ENCODE assay signal across 8 mouse cellular contexts in genomic region chr15:102103371-102103946, GRCm38 (mm10). TPM values are rescaled to one million over a fixed set of nuclear protein-coding genes. Genes with fewer than 3 reads are reported as not detected.
A peak's percentile ranks its signal among the peaks of the same experiment; 100 is the strongest.
DNase-seq lines count a peak whose midpoint lies in the region; ATAC-seq and TF ChIP-seq lines count a peak whose summit lies in the region.

No protein-coding gene starts in this region.

- H3K27me3 ChIP-seq in forebrain, embryonic 14.5 days (replicated peaks; ENCODE audit: control insufficient read depth, insufficient read depth, low read length): peaks cover 30% of the 10 kb centered on the region
- H3K27me3 ChIP-seq in hindbrain, embryonic 16.5 days (replicated peaks; ENCODE audit: control insufficient read depth, insufficient read depth, low read length): peaks cover 14% of the 10 kb centered on the region
- no peaks in the 10 kb centered on the region for H3K27me3 ChIP-seq in small intestine, adult 2 months (ENCODE audit: control insufficient read depth, insufficient read depth, low read length)

- 0 out of 2 replicates have a peak overlapping the region, but pooled peaks have one; percentile 35 for H3K27ac ChIP-seq in forebrain, embryonic 14.5 days (ENCODE audit: low read depth, low read length)
- peak overlapping the region; percentile 74 for H3K27ac ChIP-seq in hindbrain, embryonic 16.5 days (ENCODE audit: low read depth, low read length)
- peak overlapping the region; percentile 93 for H3K27ac ChIP-seq in small intestine, adult 2 months (ENCODE audit: insufficient read depth, low read depth, low read length)

- no peak overlapping the region for H3K4me3 ChIP-seq in forebrain, embryonic 14.5 days (ENCODE audit: low read depth, low read length)
- H3K4me3 ChIP-seq in hindbrain, embryonic 16.5 days (ENCODE audit: low read length): peak overlapping the region; percentile 29
- peak overlapping the region; percentile 58 for H3K4me3 ChIP-seq in small intestine, adult 2 months (ENCODE audit: low read depth, low read length)

- peak; percentile 72 for DNase-seq in kidney, adult 9 months
- DNase-seq in kidney, adult 18-20 months: no peak
- no peak for DNase-seq in forebrain, embryonic 14.5 days (ENCODE audit: low spot score)
- peak; percentile 74 to 84 for DNase-seq in lung, adult 18-20 months
- DNase-seq in thymus, postnatal 4 days: no peak
- no peak for DNase-seq in cerebellum, postnatal 25 days

- H3K9me3 ChIP-seq in forebrain, embryonic 14.5 days (replicated peaks; ENCODE audit: control insufficient read depth, low read length): no peaks in the 10 kb centered on the region
- H3K9me3 ChIP-seq in hindbrain, embryonic 16.5 days (ENCODE audit: control insufficient read depth, low read length): no peaks in the 10 kb centered on the region

- WGBS in forebrain, embryonic 14.5 days: 9% methylated on average over 14 of the region's 14 CpGs
- WGBS in hindbrain, embryonic 16.5 days: 7% methylated on average over 14 of the region's 14 CpGs
- WGBS in small intestine, adult 2 months: 61% methylated on average over 14 of the region's 14 CpGs

- H3K9ac ChIP-seq in forebrain, embryonic 14.5 days (ENCODE audit: low read length): no peak overlapping the region
- peak overlapping the region; percentile 56 for H3K9ac ChIP-seq in hindbrain, embryonic 16.5 days (ENCODE audit: low read depth, low read length)

- H3K4me2 ChIP-seq in forebrain, embryonic 14.5 days (ENCODE audit: low read length): peak overlapping the region; percentile 14; the same call in 1 of the 2 replicates
- H3K4me2 ChIP-seq in hindbrain, embryonic 16.5 days (ENCODE audit: low read length): peak overlapping the region; percentile 36

- 0 out of 2 replicates have a peak, but pooled peaks cover 1% of the 10 kb centered on the region for H3K36me3 ChIP-seq in forebrain, embryonic 14.5 days (ENCODE audit: control insufficient read depth, insufficient read depth, low read length)
- H3K36me3 ChIP-seq in hindbrain, embryonic 16.5 days (ENCODE audit: control insufficient read depth, insufficient read depth, low read length): no peaks in the 10 kb centered on the region
- H3K36me3 ChIP-seq in small intestine, adult 2 months (ENCODE audit: control insufficient read depth, insufficient read depth, low read length): no peaks in the 10 kb centered on the region

- no peak for ATAC-seq in forebrain, embryonic 14.5 days
- ATAC-seq in hindbrain, embryonic 16.5 days: no peak

- no peak for TF ChIP-seq CTCF in small intestine, adult 2 months (IDR thresholded peaks at IDR 0.05; ENCODE audit: extremely low read depth, insufficient read length, insufficient replicate concordance, low read depth, low read length)

- peaks cover 18% of the 10 kb centered on the region for H3K4me1 ChIP-seq in forebrain, embryonic 14.5 days (ENCODE audit: control insufficient read depth, insufficient read depth, low read length)
- peaks cover 60% of the 10 kb centered on the region for H3K4me1 ChIP-seq in hindbrain, embryonic 16.5 days (ENCODE audit: control insufficient read depth, insufficient read depth, low read depth, low read length)
- peaks cover 43% of the 10 kb centered on the region for H3K4me1 ChIP-seq in small intestine, adult 2 months (ENCODE audit: control insufficient read depth, insufficient read depth, insufficient read length, low read length)

- TF ChIP-seq POLR2A in small intestine, adult 2 months (IDR thresholded peaks at IDR 0.05; ENCODE audit: low read depth, low read length): no peak

RNA-seq across cellular contexts. Expression of gene Tns2, which starts 3.2 kb away (rescaled TPM):
- polyA plus RNA-seq in forebrain, embryonic 14.5 days (2014; fragmentation: Nextera tagmentation; extraction: Ambion mirVana): 5.5 and 8.2 TPM in 2 replicates
- polyA plus RNA-seq in hindbrain, embryonic 16.5 days (2015; fragmentation: Nextera tagmentation; extraction: Ambion mirVana): 8.7 and 14.9 TPM in 2 replicates
- 26.4 and 42.5 TPM in 2 replicates for polyA plus RNA-seq in small intestine, adult 2 months (2012; rRNA removed)

RNA-seq across cellular contexts. Expression of gene Eif4b, which starts 29.9 kb away (rescaled TPM):
- polyA plus RNA-seq in forebrain, embryonic 14.5 days (2014; fragmentation: Nextera tagmentation; extraction: Ambion mirVana): 99.3 and 100 TPM in 2 replicates
- polyA plus RNA-seq in hindbrain, embryonic 16.5 days (2015; fragmentation: Nextera tagmentation; extraction: Ambion mirVana): 76.0 and 84.8 TPM in 2 replicates
- 22.7 and 54.7 TPM in 2 replicates for polyA plus RNA-seq in small intestine, adult 2 months (2012; rRNA removed)

RNA-seq across cellular contexts. Expression of gene Spryd3, which starts 32.6 kb away (rescaled TPM):
- polyA plus RNA-seq in forebrain, embryonic 14.5 days (2014; fragmentation: Nextera tagmentation; extraction: Ambion mirVana): 20.9 and 28.1 TPM in 2 replicates
- 105 and 108 TPM in 2 replicates for polyA plus RNA-seq in hindbrain, embryonic 16.5 days (2015; fragmentation: Nextera tagmentation; extraction: Ambion mirVana)
- 22.7 and 48.8 TPM in 2 replicates for polyA plus RNA-seq in small intestine, adult 2 months (2012; rRNA removed)

RNA-seq across cellular contexts. Expression of gene Igfbp6, which starts 40.7 kb away (rescaled TPM):
- 1.3 and 1.6 TPM in 2 replicates for polyA plus RNA-seq in forebrain, embryonic 14.5 days (2014; fragmentation: Nextera tagmentation; extraction: Ambion mirVana)
- 3.9 and 4.4 TPM in 2 replicates for polyA plus RNA-seq in hindbrain, embryonic 16.5 days (2015; fragmentation: Nextera tagmentation; extraction: Ambion mirVana)
- polyA plus RNA-seq in small intestine, adult 2 months (2012; rRNA removed): 5.4 and 22.3 TPM in 2 replicates

RNA-seq across cellular contexts. Expression of gene Soat2, which starts 46.9 kb away (rescaled TPM):
- polyA plus RNA-seq in forebrain, embryonic 14.5 days (2014; fragmentation: Nextera tagmentation; extraction: Ambion mirVana): not detected in 2 replicates
- not detected in 2 replicates for polyA plus RNA-seq in hindbrain, embryonic 16.5 days (2015; fragmentation: Nextera tagmentation; extraction: Ambion mirVana)
- 94.1 and 454 TPM in 2 replicates for polyA plus RNA-seq in small intestine, adult 2 months (2012; rRNA removed)

Comparison
In these comparisons a context has a peak if more than half of its experiments do, and no peak if none do; other contexts are left out.
1. DNase-seq: peak in kidney, adult 9 months (single experiment) and lung, adult 18-20 months (2 of 2); none in kidney, adult 18-20 months (single experiment), forebrain, embryonic 14.5 days (single experiment), thymus, postnatal 4 days (single experiment) and cerebellum, postnatal 25 days (0 of 2).
2. H3K27ac ChIP-seq: peak in every context shown above with its lines; median percentile 93 in small intestine, adult 2 months; 74 in hindbrain, embryonic 16.5 days; 35 in forebrain, embryonic 14.5 days.